Comparison of ENCODE assay signal across 9 mouse cellular contexts in the genomic region with DNA sequence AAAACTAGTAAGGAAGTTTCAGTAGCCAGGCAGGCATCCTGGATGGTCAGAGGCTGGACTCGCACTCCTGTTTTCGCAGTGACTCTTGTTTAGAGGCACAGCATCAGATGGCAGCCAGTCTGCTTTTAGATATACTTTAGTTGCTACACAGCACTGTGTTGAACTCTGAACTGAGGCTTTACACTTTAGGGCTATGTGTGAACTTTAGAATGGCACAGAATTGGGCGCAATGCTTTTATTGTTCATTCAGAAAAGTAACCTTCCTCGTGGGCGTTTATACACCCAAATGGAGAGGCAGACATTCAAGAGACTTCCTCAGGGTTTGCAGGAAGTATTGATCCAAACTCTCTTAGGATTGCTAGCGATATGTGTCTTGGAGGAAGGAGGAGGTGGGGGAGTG. TPM values are rescaled to one million over a fixed set of nuclear protein-coding genes. Genes with fewer than 3 reads are reported as not detected.
DNase-seq lines count a peak whose midpoint lies in the region; ATAC-seq lines count a peak whose summit lies in the region.
"Had no signal": no experiment of that assay in that cellular context is flagged by ENCODE, and none has a peak within 500 bp of the region (broad histone marks: within the 10 kb centered on the region; RNA-seq: fewer than 3 reads in every experiment).

No protein-coding gene starts in this region.

- H3K27me3 ChIP-seq in heart, embryonic 13.5 days (replicated peaks): no peaks in the 10 kb centered on the region
- no peaks in the 10 kb centered on the region for H3K27me3 ChIP-seq in embryonic facial prominence, embryonic 11.5 days (ENCODE audit: control insufficient read depth, insufficient read depth, low read length)
- H3K27me3 ChIP-seq in hindbrain, embryonic 12.5 days: peaks cover 29% of the 10 kb centered on the region
- peaks cover 56% of the 10 kb centered on the region for H3K27me3 ChIP-seq in midbrain, embryonic 10.5 days (ENCODE audit: low read depth, poor library complexity, severe bottlenecking)

- intact Hi-C loops in heart, postnatal 36 days (cut with DNase I): loop anchor here (2.0 to 5.0 kb wide), 2 partner anchors 58 to 81 kb away; no protein-coding TSS in a partner anchor
- intact Hi-C loops in gastrocnemius, postnatal 14 days (cut with DNase I; ENCODE audit: low total_unique reads): no loop called here

- peaks cover 11% of the 10 kb centered on the region; the same call in 1 of the 2 replicates for H3K36me3 ChIP-seq in heart, embryonic 13.5 days
- no peaks in the 10 kb centered on the region for H3K36me3 ChIP-seq in embryonic facial prominence, embryonic 11.5 days (replicated peaks; ENCODE audit: control insufficient read depth, insufficient read depth, low read depth, low read length)
- H3K36me3 ChIP-seq in hindbrain, embryonic 12.5 days: no peaks in the 10 kb centered on the region
- no peaks in the 10 kb centered on the region for H3K36me3 ChIP-seq in midbrain, embryonic 10.5 days

- ATAC-seq in heart, embryonic 13.5 days (ENCODE audit: extremely low read depth, insufficient number of reproducible peaks, low FRiP score, low TSS enrichment): no peak
- no peak for ATAC-seq in embryonic facial prominence, embryonic 11.5 days (replicated peaks; ENCODE audit: insufficient number of reproducible peaks, low FRiP score, low TSS enrichment, low read depth)
- ATAC-seq in hindbrain, embryonic 12.5 days (ENCODE audit: low FRiP score): no peak
- no peak for ATAC-seq in megakaryocyte progenitor cell, adult 5-6 weeks (replicated peaks; ENCODE audit: poor library complexity)

- peaks cover 57% of the 10 kb centered on the region for H3K4me1 ChIP-seq in heart, embryonic 13.5 days
- no peaks in the 10 kb centered on the region; the same call in 1 of the 2 replicates for H3K4me1 ChIP-seq in embryonic facial prominence, embryonic 11.5 days (ENCODE audit: control insufficient read depth, insufficient read depth, low read length)
- H3K4me1 ChIP-seq in hindbrain, embryonic 12.5 days: peaks cover 14% of the 10 kb centered on the region
- H3K4me1 ChIP-seq in midbrain, embryonic 10.5 days: peaks cover 34% of the 10 kb centered on the region

- H3K9ac ChIP-seq in heart, embryonic 13.5 days: peak overlapping the region; percentile 91
- H3K9ac ChIP-seq in embryonic facial prominence, embryonic 11.5 days (replicated peaks; ENCODE audit: low read length): no peak overlapping the region; the same call in 1 of the 2 replicates
- no peak overlapping the region for H3K9ac ChIP-seq in hindbrain, embryonic 12.5 days

- H3K9me3 ChIP-seq in heart, embryonic 13.5 days: no peaks in the 10 kb centered on the region
- H3K9me3 ChIP-seq in embryonic facial prominence, embryonic 11.5 days (replicated peaks; ENCODE audit: control insufficient read depth, low read length): no peaks in the 10 kb centered on the region
- H3K9me3 ChIP-seq in hindbrain, embryonic 12.5 days (replicated peaks): no peaks in the 10 kb centered on the region
- H3K9me3 ChIP-seq in midbrain, embryonic 10.5 days (replicated peaks): no peaks in the 10 kb centered on the region

- 31% methylated on average over 6 of the region's 6 CpGs for WGBS in heart, embryonic 13.5 days
- WGBS in embryonic facial prominence, embryonic 11.5 days: 43% methylated on average over 6 of the region's 6 CpGs
- 53% methylated on average over 6 of the region's 6 CpGs for WGBS in hindbrain, embryonic 12.5 days
- WGBS in midbrain, embryonic 10.5 days: 72% methylated on average over 6 of the region's 6 CpGs

- no peak for DNase-seq in heart, postnatal 36 days
- DNase-seq in embryonic facial prominence, embryonic 11.5 days (ENCODE audit: low spot score): no peak
- no peak for DNase-seq in midbrain, embryonic 10.5 days (ENCODE audit: low spot score)
- DNase-seq in spleen, postnatal 36 days (ENCODE audit: low spot score in 2 of 2): no peak
- no peak for DNase-seq in gastrocnemius, postnatal 14 days
- DNase-seq: thymus, adult 18-20 months had no signal

- peak overlapping the region; percentile 90 for H3K27ac ChIP-seq in heart, embryonic 13.5 days (replicated peaks)
- no peak overlapping the region for H3K27ac ChIP-seq in embryonic facial prominence, embryonic 11.5 days (replicated peaks; ENCODE audit: low read depth, low read length)
- H3K27ac ChIP-seq in hindbrain, embryonic 12.5 days: no peak overlapping the region
- H3K27ac ChIP-seq in midbrain, embryonic 10.5 days (replicated peaks): no peak overlapping the region

- peak overlapping the region; percentile 72 for H3K4me2 ChIP-seq in heart, embryonic 13.5 days
- H3K4me2 ChIP-seq in embryonic facial prominence, embryonic 11.5 days (ENCODE audit: low read depth, low read length): peak overlapping the region; percentile 32
- H3K4me2 ChIP-seq in hindbrain, embryonic 12.5 days (replicated peaks): peak overlapping the region; percentile 96

- peak overlapping the region; percentile 75 for H3K4me3 ChIP-seq in heart, embryonic 13.5 days
- H3K4me3 ChIP-seq in embryonic facial prominence, embryonic 11.5 days (ENCODE audit: low read depth, low read length): peak overlapping the region; percentile 61
- peak overlapping the region; percentile 70 for H3K4me3 ChIP-seq in hindbrain, embryonic 12.5 days
- H3K4me3 ChIP-seq in midbrain, embryonic 10.5 days: peak overlapping the region; percentile 63; the same call in 1 of the 2 replicates

RNA-seq across cellular contexts. Expression of gene Pde3a, which starts 1.9 kb away (rescaled TPM):
- polyA plus RNA-seq in heart, embryonic 13.5 days (2015; fragmentation: Nextera tagmentation; extraction: Ambion mirVana): 8.5 and 9.7 TPM in 2 replicates
- total RNA-seq in heart, postnatal 36 days (2021): 10 to 100 TPM; 51.1 to 64.5 TPM
- 2.8 and 3.9 TPM in 2 replicates for polyA plus RNA-seq in embryonic facial prominence, embryonic 11.5 days (2014; fragmentation: Nextera tagmentation; extraction: Ambion mirVana)
- polyA plus RNA-seq in hindbrain, embryonic 12.5 days (2016; fragmentation: Nextera tagmentation; extraction: Ambion mirVana): 3.7 and 3.9 TPM in 2 replicates
- 0.63 and 1.3 TPM in 2 replicates for polyA plus RNA-seq in midbrain, embryonic 10.5 days (2016; fragmentation: Nextera tagmentation; extraction: Ambion mirVana)
- total RNA-seq in megakaryocyte progenitor cell, adult 5-6 weeks (2015): not detected in 2 replicates
- not detected in 2 replicates for total RNA-seq in megakaryocyte progenitor cell, adult 5-6 weeks (2017)
- 1 to 10 TPM; 5.7 TPM for total RNA-seq in gastrocnemius, postnatal 14 days (2021)

Comparison
In these comparisons a context has a peak if more than half of its experiments do, and no peak if none do; other contexts are left out.
1. H3K4me2 ChIP-seq: peak in every context shown above with its lines; median percentile 96 in hindbrain, embryonic 12.5 days; 72 in heart, embryonic 13.5 days; 32 in embryonic facial prominence, embryonic 11.5 days.